Mouse (Mus musculus) forebrain, embryonic 12.5 days (tissue): ENCODE measurements at regions not wholly inside any gene's neighbourhood (a gene's known extent, or its start where the extent isn't known, plus 50 kb on each side); places are given as distances from the start of the nearest gene placed in this dataset.
"Not testable (repeated sequence)": the region's sequence is repeated elsewhere in the genome, so short reads cannot be mapped to it uniquely, and the experiment has no call there.

Experiments used
- ATAC-seq: fragments of 200-750 bp; cut with Nextera tagmentation; 2 replicates; pipeline ENCODE4 v1.8.0; 2017; ENCODE audit warnings: moderate TSS enrichment; ENCODE audit not compliant: low FRiP score
- H3K27ac ChIP-seq: fragments of 300-500 bp; sonication (generic); 2 replicates; pipeline ENCODE4 v1.5.1; 2016; ENCODE audit warnings: mild to moderate bottlenecking
- H3K27me3 ChIP-seq: fragments of 300-500 bp; sonication (generic); 2 replicates; pipeline ENCODE4 v1.6.1; 2016; ENCODE audit warnings: mild to moderate bottlenecking
- H3K36me3 ChIP-seq: fragments of 300-500 bp; sonication (generic); replicated peaks from 2 replicates; pipeline ENCODE4 v1.6.1; 2016; ENCODE audit warnings: mild to moderate bottlenecking
- H3K4me1 ChIP-seq: fragments of 300-500 bp; sonication (generic); 2 replicates; pipeline ENCODE4 v1.6.1; 2016
- H3K4me2 ChIP-seq: fragments of 300-500 bp; sonication (generic); 2 replicates; pipeline ENCODE4 v1.6.1; 2016; ENCODE audit warnings: mild to moderate bottlenecking, moderate library complexity
- H3K4me3 ChIP-seq: fragments of 300-500 bp; sonication (generic); replicated peaks from 2 replicates; pipeline ENCODE4 v1.5.1; 2016; ENCODE audit warnings: mild to moderate bottlenecking
- H3K9ac ChIP-seq: fragments of 300-500 bp; sonication (generic); 2 replicates; pipeline ENCODE4 v1.6.1; 2016; ENCODE audit warnings: mild to moderate bottlenecking
- H3K9me3 ChIP-seq: fragments of 300-500 bp; sonication (generic); 2 replicates; pipeline ENCODE4 v1.6.1; 2016
- WGBS: fragments of 180-500 bp; shearing (Covaris S2); methylation state at CpG from one replicate; pipeline ENCODE4 v1.1.7; 2016; 5-methylcytosine and 5-hydroxymethylcytosine counted together

DNA sequence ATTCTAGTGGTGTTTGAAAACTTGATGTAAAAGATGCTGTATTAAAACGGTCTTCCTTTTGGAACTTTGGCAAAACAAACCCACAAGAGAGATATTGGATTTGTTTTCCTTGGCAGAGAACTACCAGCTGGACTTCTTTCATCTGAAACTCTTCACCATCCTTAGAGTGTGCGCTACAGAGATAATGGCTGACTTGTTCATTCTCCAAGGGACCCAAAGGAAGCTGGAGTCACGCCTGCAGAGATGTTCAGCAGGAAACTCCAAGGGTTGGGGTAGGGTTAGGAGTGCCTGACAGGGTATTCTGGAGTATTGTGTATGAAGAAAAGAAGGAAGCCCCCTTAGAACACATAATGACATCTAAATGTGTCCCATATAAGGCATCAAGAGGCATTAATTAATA is 1094.1 kb downstream of the A830018L16Rik start:
- Histone ChIP-seq H3K4me1 (no peaks in the 10 kb centered on the region), H3K9ac (no peak overlapping the region), H3K4me3 (no peak overlapping the region), H3K4me2 (no peak overlapping the region), H3K36me3 (no peaks in the 10 kb centered on the region), H3K9me3 (no peaks in the 10 kb centered on the region), H3K27me3 (no peaks in the 10 kb centered on the region), H3K27ac (no peak overlapping the region)
- no peak for ATAC-seq
- WGBS = 69% methylated on average over 3 of the region's 3 CpGs

DNA sequence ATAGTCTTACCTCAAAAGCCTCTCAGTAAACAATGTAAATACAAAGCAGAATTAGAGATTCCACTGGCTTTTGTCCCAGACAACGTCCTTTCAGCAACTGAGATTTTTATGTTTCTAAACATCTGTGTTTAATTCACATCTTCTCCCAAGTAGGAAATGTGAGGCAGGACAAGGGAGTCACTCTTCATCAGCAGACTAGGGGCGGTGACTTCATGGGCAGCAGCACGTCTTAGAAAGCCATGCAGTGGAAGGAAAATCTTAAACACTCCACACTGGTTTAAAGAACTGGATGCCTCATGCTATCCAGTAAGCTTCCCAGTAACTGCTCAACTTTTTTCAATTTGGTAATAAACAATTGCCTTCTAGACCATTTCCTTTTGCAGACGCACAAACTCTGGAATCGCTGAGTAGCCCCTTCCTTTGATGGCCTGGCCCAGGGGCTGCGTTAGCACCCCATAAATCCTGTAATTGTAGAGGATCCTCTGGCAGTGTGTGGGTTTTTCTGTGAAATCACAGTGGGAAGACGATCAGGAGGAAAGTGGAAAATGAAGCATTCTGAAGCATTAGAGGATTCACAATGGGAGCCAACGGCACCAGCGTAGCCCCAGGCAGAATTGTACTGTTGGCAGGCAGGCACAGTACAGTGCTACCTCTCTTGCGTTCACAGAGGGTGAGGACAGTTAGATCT is 1096.4 kb downstream of the A830018L16Rik start:
- ATAC-seq = no peak
- Histone ChIP-seq H3K27ac (no peak overlapping the region), H3K36me3 (no peaks in the 10 kb centered on the region), H3K27me3 (no peaks in the 10 kb centered on the region), H3K9me3 (no peaks in the 10 kb centered on the region), H3K4me2 (no peak overlapping the region), H3K9ac (no peak overlapping the region), H3K4me3 (no peak overlapping the region), H3K4me1 (no peaks in the 10 kb centered on the region)
- WGBS = 81% methylated on average over 10 of the region's 10 CpGs

DNA sequence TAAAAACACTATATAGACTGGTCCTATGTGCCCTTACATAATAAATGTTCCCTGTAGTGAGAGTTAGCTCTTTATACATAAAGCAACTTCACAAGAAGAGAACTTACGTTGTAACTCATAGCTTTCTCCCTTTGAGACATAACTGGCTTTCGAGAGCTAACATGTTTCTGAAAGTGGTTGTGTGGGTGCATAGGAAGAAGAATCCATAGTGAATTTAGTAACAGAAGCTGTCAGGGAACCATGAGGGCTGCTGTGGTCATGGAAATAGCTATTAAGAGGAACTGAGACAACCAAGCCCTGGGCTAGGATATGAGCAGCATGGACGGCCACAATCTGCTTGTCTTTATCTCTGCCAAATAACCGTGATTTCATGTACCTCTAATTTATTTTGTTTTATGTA is 1105.7 kb downstream of the A830018L16Rik start:
- no peak overlapping the region for H3K9ac ChIP-seq
- H3K4me3 ChIP-seq = no peak overlapping the region
- H3K36me3 ChIP-seq = no peaks in the 10 kb centered on the region
- no peaks in the 10 kb centered on the region for H3K27me3 ChIP-seq
- ATAC-seq = no peak
- no peak overlapping the region for H3K27ac ChIP-seq
- no peaks in the 10 kb centered on the region for H3K4me1 ChIP-seq
- no peaks in the 10 kb centered on the region for H3K9me3 ChIP-seq
- H3K4me2 ChIP-seq = no peak overlapping the region
- WGBS = 87% methylated on average over 4 of the region's 4 CpGs

DNA sequence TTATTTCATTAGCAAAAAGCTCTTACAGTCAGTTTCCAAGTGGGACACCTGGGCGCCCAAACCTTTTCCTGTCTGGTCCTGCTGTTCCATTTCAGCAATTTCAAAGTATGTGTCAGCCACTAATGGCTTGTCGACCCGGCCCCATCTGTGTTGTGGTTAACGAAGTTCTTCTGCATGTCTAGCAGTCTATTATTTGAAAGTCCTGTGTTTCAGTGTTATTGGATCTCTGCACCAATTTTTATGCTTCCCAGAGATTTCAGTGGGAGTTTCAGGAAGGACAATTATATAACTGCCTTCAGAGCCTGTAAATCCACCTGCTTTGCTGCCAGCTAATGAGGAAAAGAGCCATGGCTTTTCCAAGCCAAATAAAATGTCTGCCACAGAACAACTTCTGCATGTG is 1142.0 kb downstream of the A830018L16Rik start:
- ATAC-seq = no peak
- 70% methylated on average over 4 of the region's 4 CpGs for WGBS
- H3K4me3 ChIP-seq = no peak overlapping the region
- no peaks in the 10 kb centered on the region for H3K4me1 ChIP-seq
- no peaks in the 10 kb centered on the region for H3K27me3 ChIP-seq
- no peak overlapping the region for H3K27ac ChIP-seq
- H3K9me3 ChIP-seq = no peaks in the 10 kb centered on the region
- no peaks in the 10 kb centered on the region for H3K36me3 ChIP-seq
- no peak overlapping the region for H3K4me2 ChIP-seq
- no peak overlapping the region for H3K9ac ChIP-seq

DNA sequence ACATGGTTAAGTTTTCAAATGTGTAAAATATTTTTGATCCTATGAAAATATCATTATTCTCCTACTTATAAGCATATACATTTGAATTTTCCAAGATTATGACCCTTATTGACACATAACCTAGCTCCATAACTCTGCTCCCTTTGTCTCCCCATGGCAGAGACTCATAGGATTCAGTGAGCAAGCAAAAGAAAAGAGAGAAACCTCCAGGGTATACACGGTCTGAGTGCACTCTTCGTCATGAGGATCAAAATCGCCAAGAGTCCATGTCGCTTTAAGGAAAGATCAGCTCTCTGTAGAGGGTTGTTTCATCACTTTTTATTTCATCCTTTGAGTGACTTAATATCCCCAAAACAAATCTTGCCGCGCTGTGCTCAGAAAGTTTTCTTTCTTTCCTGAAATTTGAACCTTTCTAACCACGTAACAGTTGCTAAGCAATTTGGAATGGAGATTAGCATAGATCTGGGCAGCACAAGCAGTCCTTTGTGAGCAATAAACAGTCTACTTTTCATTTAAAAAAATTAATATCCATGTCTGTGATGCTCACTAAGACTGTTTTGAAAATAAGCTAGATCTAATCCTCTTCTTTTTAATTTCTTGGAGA is 1158.0 kb downstream of the A830018L16Rik start:
- no peak overlapping the region for H3K4me3 ChIP-seq
- no peaks in the 10 kb centered on the region for H3K27me3 ChIP-seq
- 37% methylated on average over 7 of the region's 7 CpGs for WGBS
- H3K9ac ChIP-seq = no peak overlapping the region
- no peak for ATAC-seq
- H3K9me3 ChIP-seq = no peaks in the 10 kb centered on the region
- no peaks in the 10 kb centered on the region for H3K36me3 ChIP-seq
- H3K4me2 ChIP-seq = no peak overlapping the region
- no peak overlapping the region for H3K27ac ChIP-seq
- peaks cover 10% of the 10 kb centered on the region for H3K4me1 ChIP-seq

DNA sequence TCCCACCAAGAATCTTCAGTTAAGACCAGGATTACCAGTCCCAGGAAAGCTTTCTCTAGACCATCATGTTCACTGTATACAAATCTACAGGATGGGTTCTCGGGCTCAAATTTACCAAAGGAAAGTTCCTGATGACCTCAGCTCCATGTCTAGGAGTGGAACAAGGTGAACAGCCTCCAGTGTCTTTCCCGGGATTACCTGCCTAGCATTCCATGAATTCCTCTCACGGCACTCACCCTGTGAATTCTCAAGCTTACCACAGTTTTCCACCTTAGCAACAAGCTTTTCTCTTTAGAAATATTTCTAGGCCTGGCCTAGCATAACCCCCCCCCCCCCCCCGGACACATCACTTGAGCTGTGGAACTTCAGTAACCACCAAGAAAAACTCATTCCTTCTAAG is 1158.9 kb downstream of the A830018L16Rik start:
- Histone ChIP-seq H3K27me3 (no peaks in the 10 kb centered on the region), H3K27ac (no peak overlapping the region), H3K4me1 (peaks cover 19% of the 10 kb centered on the region), H3K36me3 (no peaks in the 10 kb centered on the region), H3K4me3 (no peak overlapping the region), H3K9me3 (no peaks in the 10 kb centered on the region), H3K4me2 (no peak overlapping the region), H3K9ac (no peak overlapping the region)
- ATAC-seq = no peak
- WGBS = 84% methylated on average over 4 of the region's 4 CpGs

DNA sequence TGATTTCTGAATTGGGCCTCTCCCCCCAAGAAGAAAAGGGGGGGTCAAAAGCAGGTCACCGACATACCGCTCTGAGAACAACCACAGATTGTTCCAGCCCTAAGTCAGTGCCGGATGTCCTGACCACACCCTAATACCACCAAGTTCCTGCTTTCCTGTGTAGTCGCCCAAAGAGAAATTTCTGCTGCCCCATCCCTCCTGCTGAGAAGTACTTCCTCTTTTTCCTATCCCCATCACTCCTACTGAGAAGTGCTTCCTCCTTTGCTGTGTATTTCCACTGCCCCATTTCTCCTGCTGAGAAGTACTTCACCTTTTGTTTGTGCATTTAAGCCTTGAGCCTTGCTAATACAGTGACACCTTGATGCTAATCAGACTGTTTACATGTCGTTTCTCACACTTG is 1160.4 kb downstream of the A830018L16Rik start:
- H3K4me3 ChIP-seq = no peak overlapping the region
- 85% methylated on average over 5 of the region's 5 CpGs for WGBS
- no peak overlapping the region for H3K9ac ChIP-seq
- H3K27ac ChIP-seq = no peak overlapping the region
- no peak for ATAC-seq
- H3K4me1 ChIP-seq = peaks cover 19% of the 10 kb centered on the region
- H3K27me3 ChIP-seq = no peaks in the 10 kb centered on the region
- no peak overlapping the region for H3K4me2 ChIP-seq
- H3K9me3 ChIP-seq = no peaks in the 10 kb centered on the region
- H3K36me3 ChIP-seq = no peaks in the 10 kb centered on the region

DNA sequence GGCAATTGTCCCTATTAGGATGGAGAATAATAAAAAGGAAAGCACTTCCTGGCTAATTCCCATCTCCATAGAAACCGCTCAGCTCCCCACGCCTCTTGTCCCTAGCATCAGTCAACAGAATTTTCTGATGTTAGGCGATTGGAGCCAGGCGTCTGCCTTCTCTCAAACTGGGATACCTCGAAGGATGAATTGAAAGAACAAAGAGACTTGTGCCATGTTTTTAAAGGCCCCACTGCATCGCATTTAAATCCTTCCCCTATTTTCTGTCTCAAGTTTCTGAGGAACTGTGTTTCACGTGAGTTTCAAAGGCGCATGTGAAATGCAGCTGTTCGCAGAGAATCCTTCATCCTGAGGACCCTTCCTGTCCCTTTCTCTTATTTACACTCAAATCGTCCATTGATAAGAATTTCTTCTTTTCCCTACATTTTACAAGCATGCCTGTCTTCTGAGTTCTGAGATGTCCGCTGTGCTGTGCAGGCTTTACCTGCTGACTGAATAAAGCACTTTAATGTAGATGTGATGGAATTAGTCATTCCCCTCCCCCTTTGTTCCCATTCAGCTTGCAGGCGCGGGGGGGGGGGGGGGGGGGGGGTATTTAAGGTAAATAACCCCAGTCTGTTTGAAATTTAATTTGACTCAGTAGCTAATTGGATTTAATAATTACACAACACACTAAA is 1163.3 kb downstream of the A830018L16Rik start:
- Histone ChIP-seq H3K27me3 (no peaks in the 10 kb centered on the region), H3K4me3 (no peak overlapping the region; the same call in 1 of the 2 replicates), H3K4me1 (peaks cover 14% of the 10 kb centered on the region), H3K36me3 (no peaks in the 10 kb centered on the region), H3K27ac (peak overlapping the region; percentile 69), H3K9ac (no peak overlapping the region), H3K9me3 (no peaks in the 10 kb centered on the region), H3K4me2 (peak overlapping the region; percentile 44)
- ATAC-seq = peak; percentile 81
- 3% methylated on average over 13 of the region's 13 CpGs for WGBS

DNA sequence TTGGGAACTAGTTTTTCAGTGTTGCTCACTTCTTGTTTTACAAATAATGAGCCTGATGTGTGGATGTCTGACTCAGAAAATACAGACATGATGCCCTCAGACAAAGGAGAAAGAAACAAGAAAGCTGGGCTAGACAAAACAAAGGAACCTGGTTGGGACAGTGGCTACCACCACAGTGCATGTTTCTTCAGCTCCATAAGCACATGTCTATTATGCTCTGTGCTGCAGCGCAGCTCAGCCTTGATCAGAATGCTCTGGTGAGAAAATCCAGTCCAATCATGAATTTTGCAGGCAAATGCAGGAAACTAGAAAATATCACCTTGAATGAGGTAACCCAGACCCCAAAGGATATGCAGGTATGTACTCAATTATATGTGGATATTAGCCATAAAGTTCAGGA is 1164.1 kb downstream of the A830018L16Rik start:
- no peak overlapping the region for H3K4me3 ChIP-seq
- no peaks in the 10 kb centered on the region for H3K27me3 ChIP-seq
- peaks cover 11% of the 10 kb centered on the region for H3K4me1 ChIP-seq
- no peaks in the 10 kb centered on the region for H3K36me3 ChIP-seq
- 50% methylated on average over 1 of the region's 1 CpGs for WGBS
- H3K9me3 ChIP-seq = no peaks in the 10 kb centered on the region
- ATAC-seq = no peak
- no peak overlapping the region for H3K9ac ChIP-seq
- no peak overlapping the region for H3K4me2 ChIP-seq
- no peak overlapping the region for H3K27ac ChIP-seq

DNA sequence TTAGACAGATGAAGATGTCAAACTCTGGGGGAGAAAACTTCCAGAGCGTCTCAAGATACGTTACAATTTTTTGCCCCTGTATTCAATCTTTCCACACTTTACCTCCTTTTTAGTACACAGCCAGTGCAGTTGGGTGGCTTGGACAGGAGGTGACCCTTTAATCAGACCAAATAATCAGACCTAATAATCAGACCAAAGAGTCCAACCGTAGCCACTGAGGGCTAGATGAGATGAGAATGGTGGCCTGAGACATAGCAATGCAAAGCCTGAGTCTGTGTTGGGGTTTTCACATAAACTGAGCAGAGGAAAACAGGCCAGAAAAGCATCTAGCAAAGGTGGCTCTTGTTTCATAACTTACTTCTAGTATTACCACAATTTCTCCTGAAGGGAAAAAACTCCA is 1169.1 kb downstream of the A830018L16Rik start:
- no peaks in the 10 kb centered on the region for H3K9me3 ChIP-seq
- H3K27ac ChIP-seq = no peak overlapping the region
- H3K4me2 ChIP-seq = no peak overlapping the region
- no peak for ATAC-seq
- WGBS = 64% methylated on average over 3 of the region's 3 CpGs
- H3K4me1 ChIP-seq = no peaks in the 10 kb centered on the region
- H3K36me3 ChIP-seq = no peaks in the 10 kb centered on the region
- no peaks in the 10 kb centered on the region for H3K27me3 ChIP-seq
- no peak overlapping the region for H3K9ac ChIP-seq
- H3K4me3 ChIP-seq = no peak overlapping the region

DNA sequence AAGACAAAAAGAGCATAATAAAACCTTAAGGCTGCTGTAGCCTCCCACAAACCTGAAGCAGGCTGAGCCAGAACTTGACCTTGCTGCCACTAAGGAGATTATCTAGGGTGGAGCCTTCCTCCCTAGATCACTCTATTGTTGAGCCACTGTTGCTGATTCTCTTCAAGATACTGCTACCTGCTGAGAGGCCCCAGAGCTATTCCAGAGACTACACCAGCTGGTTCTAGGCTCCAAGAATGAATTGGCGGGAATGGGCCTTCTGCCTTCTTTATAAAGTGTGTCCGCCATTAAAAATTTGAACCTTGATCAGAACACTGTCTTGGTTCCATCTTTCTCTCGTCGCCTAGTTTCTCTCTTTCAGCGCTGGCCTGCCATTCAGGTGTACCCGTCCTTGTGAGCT is 1173.1 kb downstream of the A830018L16Rik start:
- WGBS = 90% methylated on average over 6 of the region's 6 CpGs
- H3K4me2 ChIP-seq, H3K27ac ChIP-seq, H3K9me3 ChIP-seq, H3K4me1 ChIP-seq, H3K36me3 ChIP-seq, H3K4me3 ChIP-seq, H3K27me3 ChIP-seq, H3K9ac ChIP-seq, ATAC-seq: not testable (repeated sequence)

DNA sequence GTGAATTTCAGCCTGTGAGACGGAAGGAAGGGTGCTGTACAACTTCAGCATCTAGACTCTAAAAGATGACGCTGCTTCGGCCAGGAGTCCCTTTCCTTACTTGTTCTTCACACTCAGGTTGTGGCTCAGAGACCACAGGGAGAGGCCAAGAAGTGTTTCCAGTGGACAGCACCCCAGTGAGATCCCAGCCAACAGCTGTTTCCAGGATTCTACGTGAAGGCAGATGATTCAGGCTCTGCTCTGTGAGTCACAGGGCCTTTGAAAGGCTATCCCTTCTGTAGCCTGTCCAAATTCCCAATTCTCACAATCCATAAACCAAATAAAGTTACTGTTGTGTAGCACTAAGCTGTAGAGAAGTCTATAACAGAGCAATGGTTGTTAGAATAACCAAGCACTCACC is 1198.2 kb downstream of the A830018L16Rik start:
- H3K4me2 ChIP-seq = no peak overlapping the region
- H3K27me3 ChIP-seq = no peaks in the 10 kb centered on the region
- 90% methylated on average over 4 of the region's 4 CpGs for WGBS
- H3K4me1 ChIP-seq = peaks cover 5% of the 10 kb centered on the region; the same call in 1 of the 2 replicates
- no peak overlapping the region for H3K9ac ChIP-seq
- no peaks in the 10 kb centered on the region for H3K36me3 ChIP-seq
- ATAC-seq = no peak
- H3K27ac ChIP-seq = no peak overlapping the region
- H3K9me3 ChIP-seq = no peaks in the 10 kb centered on the region
- no peak overlapping the region for H3K4me3 ChIP-seq

DNA sequence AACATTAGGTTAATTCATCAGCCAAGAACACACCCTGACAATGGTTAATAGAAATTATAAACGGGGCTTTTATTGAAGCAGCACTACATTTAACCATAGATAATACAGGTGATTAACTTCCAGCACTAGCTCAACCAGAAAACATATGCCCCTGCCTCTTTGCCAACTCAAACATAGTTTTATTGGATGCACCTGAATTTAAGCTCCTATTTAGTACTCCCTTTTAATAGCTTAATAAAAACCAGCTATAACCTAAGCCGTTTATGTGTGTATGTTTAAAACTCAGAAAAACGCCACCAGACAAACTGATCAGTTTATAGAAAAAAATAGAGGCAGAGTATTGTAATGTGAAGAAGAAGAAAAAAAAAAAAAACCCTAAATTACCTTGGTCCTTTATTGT is 1201.4 kb downstream of the A830018L16Rik start:
- no peak for ATAC-seq
- no peaks in the 10 kb centered on the region for H3K9me3 ChIP-seq

More for the DNA sequence above, 1201.4 kb downstream of the A830018L16Rik start:
- Histone ChIP-seq H3K36me3 (no peaks in the 10 kb centered on the region), H3K4me3 (no peak overlapping the region), H3K27me3 (no peaks in the 10 kb centered on the region), H3K4me2 (no peak overlapping the region), H3K27ac (no peak overlapping the region), H3K9ac (no peak overlapping the region), H3K4me1 (peaks cover 5% of the 10 kb centered on the region; the same call in 1 of the 2 replicates)
- 72% methylated on average over 3 of the region's 3 CpGs for WGBS
